Mouse (Mus musculus) mesoderm, embryonic 11.5 days (tissue): ENCODE results near the gene Btbd35f8.
"Not testable (repeated sequence)": the region's sequence is repeated elsewhere in the genome, so short reads cannot be mapped to it uniquely, and the experiment has no call there.

Experiments
- DNase-seq: peaks from one replicate; pipeline ENCODE4 v3.0.0-alpha.2; 2012; ENCODE audit warnings: low read depth, low spot score

Gene Btbd35f8

DNA sequence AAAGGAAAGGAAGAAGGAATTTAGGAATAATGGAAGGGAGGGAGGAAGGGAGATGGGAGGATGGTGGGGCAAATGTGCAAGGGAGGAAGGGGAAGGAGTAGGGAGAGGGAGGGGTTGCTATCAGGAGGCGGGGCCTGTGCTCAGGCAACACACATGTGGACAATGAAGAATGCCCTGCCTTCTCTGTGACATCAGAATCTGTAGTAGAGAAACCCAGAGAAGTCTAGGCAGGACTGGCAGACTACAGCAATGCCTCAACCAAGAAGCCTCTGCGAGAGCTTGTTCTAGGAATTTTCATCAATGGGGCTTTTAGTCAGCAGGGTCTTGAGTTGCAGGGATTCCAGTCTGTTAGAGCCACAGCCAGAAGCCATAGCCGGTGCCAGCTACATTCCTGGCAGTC, at the start of gene Btbd35f8:
Gene Btbd35f8 (plus strand): TSS at position 301 of the 400 bp plus-strand sequence.
- DNase-seq, result not testable (repeated sequence)
